Mouse (Mus musculus) embryonic facial prominence, embryonic 13.5 days (tissue): ENCODE measurements around the gene Eif5a2. TPM values are rescaled to one million over a fixed set of nuclear protein-coding genes. Genes with fewer than 3 reads are reported as not detected.

Experiments
- polyA plus RNA-seq: library from polyadenylated mRNA; unstranded; fragments of >200 nt; fragmentation: Nextera tagmentation; extraction: Ambion mirVana; gene quantifications from 2 replicates; pipeline ENCODE4 v1.2.1, GENCODE M21; 2015

The Eif5a2 gene
- polyA plus RNA-seq, 1 experiment from 2014 or later = 8.4 TPM

Other genes starting within 250 kb of the Eif5a2 start
- gene Slc2a2, start 83.4 kb upstream of the Eif5a2 start, polyA plus RNA-seq = 0.07 and 0.51 TPM in 2 replicates
- gene Rpl22l1, start 24.2 kb downstream of the Eif5a2 start, polyA plus RNA-seq = 472 and 510 TPM in 2 replicates
- gene Gm1527, start 111.3 kb downstream of the Eif5a2 start, polyA plus RNA-seq = not detected in 2 replicates